Mouse (Mus musculus) urinary bladder, postnatal 4 days (tissue): ENCODE results near the gene Smbd1.

Experiments
- DNase-seq, 2 experiments: peaks; one replicate each; pipeline ENCODE4 v3.0.0; 2021 to 2022; ENCODE audit warnings: low spot score in 2 of 2

Gene Smbd1

DNA sequence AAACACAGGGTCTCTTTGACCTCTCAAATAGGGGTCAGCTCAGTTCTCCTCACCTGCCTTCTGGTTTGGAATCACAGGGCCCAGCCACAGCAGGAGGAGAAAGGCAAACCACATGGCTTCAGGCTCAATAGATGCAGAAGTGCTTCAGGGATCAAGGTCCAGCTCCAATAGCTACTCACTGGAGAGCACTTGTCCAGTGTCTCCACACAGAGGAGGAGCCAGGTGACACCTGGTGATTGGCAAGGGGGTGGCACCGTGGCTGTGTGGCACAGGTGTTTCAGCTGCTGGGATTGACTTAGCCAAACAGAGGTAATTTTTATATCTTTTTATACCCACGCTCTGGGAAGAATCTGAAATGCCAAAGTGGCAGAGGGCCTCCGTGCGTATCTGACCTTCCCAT, at the start of gene Smbd1:
TSS of gene Smbd1 (minus strand) at position 157 of the 400 bp plus-strand sequence.
- DNase-seq, result no peak

DNA sequence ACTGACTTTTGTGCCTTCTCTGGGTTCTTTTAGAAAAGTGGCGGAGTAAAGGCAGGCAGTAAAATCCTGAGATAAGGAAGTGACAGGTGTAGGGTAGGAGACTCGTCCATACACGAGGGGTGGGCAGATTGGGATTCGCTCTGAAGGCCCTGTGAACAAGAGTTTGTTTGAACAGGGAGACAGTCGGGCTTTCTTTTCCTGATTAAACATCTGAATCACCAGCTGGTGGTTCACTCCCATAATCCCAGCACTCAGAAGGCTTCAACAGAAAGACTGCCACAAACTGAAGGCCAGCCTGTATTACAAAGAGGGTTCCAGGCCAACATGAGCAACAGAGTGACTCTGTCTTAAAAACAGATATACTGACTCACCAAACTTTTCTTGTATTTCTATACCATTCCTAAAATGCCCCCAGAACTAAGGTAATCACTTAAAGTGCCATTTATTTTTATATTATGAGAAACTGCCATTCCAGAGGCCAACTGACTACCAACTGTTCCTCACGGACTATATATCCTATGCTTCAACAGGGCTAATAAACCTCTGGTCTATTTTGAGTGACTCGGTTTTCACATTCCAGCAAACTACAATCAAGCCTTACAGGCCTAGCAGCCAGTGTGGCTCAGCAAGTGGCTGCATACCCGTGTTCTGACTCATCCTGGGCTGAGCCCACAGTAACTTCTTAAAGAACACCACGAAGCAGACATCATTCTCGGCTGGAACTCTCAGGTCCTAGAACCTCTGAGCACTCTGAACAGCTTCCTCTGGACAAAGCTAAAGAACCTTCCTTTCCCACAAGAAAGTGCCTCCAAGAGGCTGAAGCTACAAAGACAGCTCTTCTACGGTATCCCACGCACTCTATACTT, 48.7 kb upstream of the Smbd1 start:
- DNase-seq, result peak in 1 of 2 experiments; percentile 47

GRCm38 (mm10) chr16:32858356-32858755, 48.1 kb upstream of the Smbd1 start:
- DNase-seq, result no peak

DNA sequence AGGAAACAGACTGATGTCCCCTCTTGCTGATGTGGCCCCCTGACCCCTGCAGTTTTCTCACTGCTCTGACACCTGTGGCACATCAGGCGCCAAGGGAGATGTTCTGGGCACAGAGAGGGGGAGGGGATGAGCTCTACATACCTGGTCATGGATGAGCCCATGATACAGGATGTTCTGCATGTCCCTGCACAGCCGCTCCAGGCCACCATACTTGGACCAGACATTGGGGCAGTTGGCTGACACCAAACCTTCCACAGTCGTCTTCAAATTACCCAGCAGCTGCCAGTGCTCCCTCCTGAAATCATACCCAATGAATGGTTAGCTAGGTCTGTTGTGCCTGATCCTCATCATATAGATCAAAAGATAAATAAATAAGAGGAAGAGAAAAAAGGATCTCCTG, 46.5 kb upstream of the Smbd1 start:
- DNase-seq, result no peak

DNA sequence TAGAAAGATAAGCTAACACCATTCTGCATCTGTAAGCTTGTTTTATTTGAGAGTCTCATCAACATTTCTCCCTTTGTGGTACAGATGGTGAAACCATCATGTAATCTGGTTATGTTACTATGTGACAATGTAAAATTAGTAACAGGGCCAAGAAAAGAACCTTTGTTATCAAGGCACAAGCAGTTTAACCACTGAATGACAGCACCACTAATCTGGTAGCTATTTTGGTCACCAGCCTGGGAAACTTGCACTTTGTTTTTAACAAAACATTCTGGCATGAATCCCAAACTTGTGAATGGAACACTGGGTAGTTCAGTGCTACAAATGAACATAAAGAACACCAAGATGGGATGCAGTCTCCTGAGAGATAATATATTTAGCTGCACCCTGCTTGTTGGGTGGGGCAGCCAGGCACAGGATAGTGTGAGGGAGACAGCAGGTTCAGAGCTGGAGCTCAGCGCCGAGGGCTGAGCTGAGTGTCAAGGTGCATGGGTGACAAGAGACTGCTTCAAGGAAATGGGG, 43.8 kb upstream of the Smbd1 start:
- DNase-seq, result no peak

DNA sequence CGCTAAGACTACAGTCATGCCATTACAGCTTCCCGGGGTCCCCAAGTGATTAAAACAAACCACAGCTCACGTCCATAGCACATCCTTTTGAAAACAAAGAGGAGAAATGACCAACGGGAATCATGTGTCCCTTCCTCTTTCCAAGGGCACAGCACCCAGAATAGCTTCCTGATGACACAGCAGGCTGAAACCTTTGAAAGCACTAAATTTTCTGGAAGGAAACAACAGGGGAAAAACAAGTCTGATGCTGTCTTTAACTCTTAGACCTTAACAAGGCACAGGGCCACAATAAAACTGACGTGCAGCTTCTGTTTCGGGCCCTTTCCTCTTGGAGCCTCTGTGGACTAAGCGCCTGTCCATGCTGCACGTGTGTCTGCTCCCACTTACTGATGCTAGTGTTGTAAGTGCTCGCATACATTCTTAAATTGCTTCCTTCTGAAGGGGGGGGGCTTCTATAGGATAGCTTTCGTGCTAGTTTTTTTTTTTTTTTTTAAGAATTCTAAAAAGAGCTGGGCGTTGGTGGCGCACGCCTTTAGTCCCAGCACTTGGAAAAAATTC, 43.3 kb upstream of the Smbd1 start:
- DNase-seq, result no peak

GRCm38 (mm10) chr16:32849042-32849830, 39.0 kb upstream of the Smbd1 start:
- DNase-seq, result no peak

GRCm38 (mm10) chr16:32847103-32847502, 36.8 kb upstream of the Smbd1 start:
- no peak for DNase-seq

GRCm38 (mm10) chr16:32831501-32831900, 21.2 kb upstream of the Smbd1 start:
- DNase-seq, result no peak

DNA sequence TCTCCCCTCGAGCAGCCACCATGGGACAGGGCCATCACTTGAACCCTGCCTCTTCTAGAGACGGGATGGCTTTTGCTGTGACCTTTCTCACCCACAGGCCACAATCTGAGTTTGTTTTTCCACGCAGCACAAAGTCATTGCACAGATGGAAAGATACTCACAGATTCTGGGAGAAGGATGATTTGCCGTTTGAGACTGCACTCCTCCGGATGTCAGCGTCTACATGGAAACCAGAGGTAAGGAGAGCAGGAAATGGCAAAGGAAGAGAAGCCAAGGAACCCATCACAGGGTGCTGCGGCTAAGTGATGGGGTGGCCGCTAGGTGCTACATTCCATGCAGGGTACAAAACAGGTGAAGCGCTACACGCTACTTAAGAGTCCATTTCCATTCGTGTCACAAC, 18.8 kb upstream of the Smbd1 start:
- DNase-seq, result no peak

DNA sequence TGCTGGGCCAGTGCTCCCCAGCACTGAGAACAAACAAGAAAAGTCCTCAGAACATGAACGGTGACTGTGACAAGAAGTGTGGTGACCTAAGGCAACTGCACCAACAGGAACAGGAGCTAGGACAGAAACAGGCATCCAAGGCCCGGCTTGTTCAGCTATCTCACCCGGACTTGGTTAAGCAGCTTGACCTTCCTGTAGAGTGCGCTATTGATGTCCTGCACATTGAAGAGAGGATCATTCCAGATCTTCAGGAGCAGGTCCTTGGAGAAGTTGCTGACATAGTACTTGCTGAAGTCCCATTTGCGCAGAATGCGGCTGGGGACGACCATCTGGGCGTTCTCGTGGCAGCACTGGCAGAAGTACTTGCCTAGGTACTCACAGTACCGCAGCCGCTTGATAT, 16.2 kb upstream of the Smbd1 start:
- no peak for DNase-seq

- DNase-seq, result no peak
Measured at GRCm38 (mm10) chr16:32825380-32825779, 15.1 kb upstream of the Smbd1 start.

DNA sequence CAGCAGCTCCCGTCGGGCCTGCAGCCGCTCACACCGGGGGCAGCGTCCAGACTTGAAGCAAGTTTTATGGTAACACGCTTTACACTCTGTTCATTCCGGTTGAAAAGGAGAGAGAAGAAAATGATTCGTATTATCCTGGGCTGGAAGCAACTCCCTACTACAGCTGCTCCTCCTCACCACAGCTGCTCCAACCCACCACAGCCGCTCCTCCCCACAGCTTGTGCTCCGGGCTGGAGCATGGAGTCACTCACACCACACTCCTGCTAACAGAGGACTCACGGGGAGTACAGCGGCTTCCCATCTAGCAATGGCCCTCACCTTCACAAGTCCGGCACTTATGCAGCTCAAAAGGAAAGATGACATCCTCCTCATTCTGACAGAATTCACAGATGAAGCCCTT, 13.8 kb upstream of the Smbd1 start:
- no peak for DNase-seq

DNA sequence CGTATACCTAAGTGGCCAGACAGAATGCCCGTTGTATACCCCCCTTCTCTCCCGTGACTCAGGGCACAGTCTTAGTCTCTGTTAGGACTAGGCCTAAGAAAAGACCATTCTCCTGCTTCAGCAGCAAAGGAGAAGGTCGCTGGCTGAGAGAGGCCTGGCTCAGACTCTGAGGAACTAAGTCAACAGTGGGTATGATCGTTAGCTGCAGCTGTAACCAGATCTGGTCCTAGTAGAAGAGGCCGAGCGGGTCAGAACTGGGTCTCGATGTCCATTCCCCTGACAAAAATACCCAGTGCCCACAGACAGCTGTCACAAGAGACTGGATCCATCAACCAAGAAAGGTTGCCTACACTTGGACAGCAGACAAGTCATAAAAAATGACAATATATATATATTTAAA, 13.2 kb upstream of the Smbd1 start:
- no peak for DNase-seq

GRCm38 (mm10) chr16:32822881-32823280, 12.6 kb upstream of the Smbd1 start:
- no peak for DNase-seq

- no peak for DNase-seq
Measured at GRCm38 (mm10) chr16:32822450-32822827, 12.2 kb upstream of the Smbd1 start.

- DNase-seq, result peak; percentile 32 to 69
Measured at GRCm38 (mm10) chr16:32821772-32822449, 11.6 kb upstream of the Smbd1 start.

GRCm38 (mm10) chr16:32818441-32818840, 8.2 kb upstream of the Smbd1 start:
- DNase-seq, result no peak

GRCm38 (mm10) chr16:32818036-32818435, 7.8 kb upstream of the Smbd1 start:
- no peak for DNase-seq

GRCm38 (mm10) chr16:32815160-32815605, 4.9 kb upstream of the Smbd1 start:
- no peak for DNase-seq

- no peak for DNase-seq
Measured at GRCm38 (mm10) chr16:32814539-32814938, 4.3 kb upstream of the Smbd1 start.

DNA sequence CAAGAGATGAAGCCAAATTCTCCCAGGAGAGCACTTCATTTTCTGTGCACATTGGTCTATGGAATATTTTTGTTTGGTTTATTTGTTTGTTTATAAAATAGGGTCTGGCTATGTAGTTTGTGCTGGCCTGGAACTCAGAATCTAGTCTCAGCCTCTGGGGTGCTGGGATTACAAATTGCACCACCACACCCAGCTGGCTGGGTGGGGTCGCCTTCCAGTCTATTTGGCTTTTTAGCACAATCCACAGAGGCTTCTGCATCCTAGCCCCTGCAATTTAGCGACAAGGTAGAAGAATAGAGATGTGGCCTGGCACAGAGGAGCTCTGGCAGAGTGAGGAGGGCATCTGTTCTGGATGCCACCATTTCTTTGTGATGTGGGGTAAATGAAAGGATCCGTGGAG, 3.5 kb upstream of the Smbd1 start:
- DNase-seq, result no peak
